Mouse (Mus musculus): ENCODE measurements around the gene Abhd2.
A peak's percentile ranks its signal among the peaks of the same experiment; 100 is the strongest.

The Abhd2 gene

DNA sequence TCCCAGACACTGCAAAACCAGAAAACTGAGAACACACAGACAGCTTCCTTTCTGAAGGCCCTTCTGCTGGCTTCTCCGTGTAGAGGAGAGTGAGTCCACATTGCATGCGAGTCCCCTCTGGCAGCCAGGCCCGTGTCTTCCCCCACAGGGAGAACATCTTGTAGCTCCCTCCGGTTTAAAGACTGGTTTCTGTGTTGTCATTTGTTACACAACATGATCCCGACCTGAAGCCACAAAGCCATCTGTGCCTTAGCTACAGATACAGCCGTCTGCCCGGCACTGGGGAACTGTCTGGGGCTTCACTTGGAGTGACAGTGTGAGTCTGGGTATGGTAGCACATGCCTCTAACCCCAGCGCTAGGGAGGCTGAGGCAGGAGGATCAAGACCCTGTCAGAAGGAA is 42.1 kb downstream of the Abhd2 start:
- ATAC-seq (ENCODE audit: insufficient number of reproducible peaks, low FRiP score, low TSS enrichment) = peak; percentile 83

DNA sequence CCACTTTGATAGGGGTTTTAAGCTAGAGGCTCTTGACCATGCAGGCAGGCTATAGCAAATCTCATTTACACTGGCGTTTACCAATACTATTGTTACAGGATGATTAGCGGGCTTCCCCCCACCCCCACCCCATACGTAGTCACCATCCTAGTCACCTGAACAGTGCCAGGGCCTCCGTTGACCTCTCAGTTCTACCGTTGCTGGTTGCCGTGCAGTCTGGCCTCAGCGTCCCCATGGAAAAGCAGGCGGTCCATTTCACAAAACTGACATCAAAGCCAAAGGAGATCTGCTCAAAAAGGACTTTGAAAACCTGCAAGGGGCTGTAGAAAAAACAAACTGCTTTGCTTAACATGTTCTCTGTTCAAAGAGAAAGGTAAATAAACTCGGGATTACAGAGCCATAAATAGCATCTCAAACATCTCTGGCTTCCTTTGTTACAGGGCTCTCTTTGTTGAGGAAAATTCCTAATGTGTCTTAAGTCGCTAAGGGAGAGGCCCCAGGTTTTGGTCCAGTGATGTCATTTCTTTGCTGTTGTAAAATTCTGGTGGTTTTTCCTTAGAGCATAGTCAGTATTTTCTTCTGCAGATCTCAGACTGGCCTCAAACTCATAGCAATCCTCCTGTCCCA is 43.2 kb downstream of the Abhd2 start:
- no peak for ATAC-seq (ENCODE audit: insufficient number of reproducible peaks, low FRiP score, low TSS enrichment)

DNA sequence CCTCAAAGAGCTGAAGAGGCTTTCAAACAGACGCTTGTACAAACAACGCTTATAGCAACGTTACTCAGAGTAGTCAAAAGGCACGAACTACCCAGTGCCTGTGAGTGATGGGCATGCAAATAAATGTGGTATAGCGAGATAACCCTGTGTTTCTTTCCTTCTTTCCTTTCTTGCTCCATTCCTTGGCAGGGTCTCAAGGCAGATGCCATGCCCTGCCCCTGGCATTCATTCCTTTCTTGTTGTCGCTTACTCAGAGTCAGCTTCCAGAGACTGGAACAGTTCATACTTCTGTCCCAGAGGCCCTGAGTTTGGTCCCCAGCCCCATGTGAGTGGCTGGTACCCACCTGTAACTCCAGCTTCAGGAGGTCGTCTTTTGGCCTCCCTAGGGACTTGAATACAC is 44.6 kb downstream of the Abhd2 start:
- ATAC-seq (ENCODE audit: insufficient number of reproducible peaks, low FRiP score, low TSS enrichment) = no peak

GRCm38 (mm10) chr7:79318110-79318801 is 45.3 kb downstream of the Abhd2 start:
- ATAC-seq (ENCODE audit: insufficient number of reproducible peaks, low FRiP score, low TSS enrichment) = no peak

GRCm38 (mm10) chr7:79323855-79324254 is 50.9 kb downstream of the Abhd2 start:
- ATAC-seq (ENCODE audit: insufficient number of reproducible peaks, low FRiP score, low TSS enrichment) = no peak

- ATAC-seq (ENCODE audit: insufficient number of reproducible peaks, low FRiP score, low TSS enrichment) = no peak
These were observed 55.8 kb downstream of the Abhd2 start for GRCm38 (mm10) chr7:79328769-79329168.

GRCm38 (mm10) chr7:79331197-79331596 is 58.2 kb downstream of the Abhd2 start:
- ATAC-seq (ENCODE audit: insufficient number of reproducible peaks, low FRiP score, low TSS enrichment) = no peak

- no peak for ATAC-seq (ENCODE audit: insufficient number of reproducible peaks, low FRiP score, low TSS enrichment)
These were observed 60.4 kb downstream of the Abhd2 start for GRCm38 (mm10) chr7:79333419-79333818.

GRCm38 (mm10) chr7:79336362-79336910 is 63.4 kb downstream of the Abhd2 start:
- no peak for ATAC-seq (ENCODE audit: insufficient number of reproducible peaks, low FRiP score, low TSS enrichment)

GRCm38 (mm10) chr7:79345902-79346301 is 72.9 kb downstream of the Abhd2 start:
- no peak for ATAC-seq (ENCODE audit: insufficient number of reproducible peaks, low FRiP score, low TSS enrichment)

DNA sequence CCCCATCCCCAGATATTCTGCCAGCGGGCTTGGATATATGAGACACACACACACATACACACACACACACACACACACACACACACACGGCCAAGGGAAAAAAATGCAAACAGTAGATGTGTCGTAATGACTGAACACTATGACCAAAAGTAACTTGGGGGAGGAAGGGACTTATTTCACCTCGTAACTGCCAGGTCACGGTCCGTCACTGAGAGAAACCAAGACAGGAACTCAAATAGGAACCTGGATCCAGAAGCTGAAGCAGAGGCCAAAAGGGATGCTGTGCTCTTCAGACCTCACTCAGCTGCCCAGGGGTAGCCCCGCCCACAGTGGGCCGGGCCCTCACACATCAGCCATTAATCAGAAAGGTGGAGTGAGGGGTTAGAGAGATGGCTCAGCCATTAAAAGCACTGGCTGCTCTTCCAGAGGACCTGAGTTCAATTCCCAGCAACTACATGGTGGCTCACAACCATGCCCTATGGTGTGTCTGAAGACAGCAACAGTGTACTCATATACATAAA is 73.6 kb downstream of the Abhd2 start:
- no peak for ATAC-seq (ENCODE audit: insufficient number of reproducible peaks, low FRiP score, low TSS enrichment)

- ATAC-seq (ENCODE audit: insufficient number of reproducible peaks, low FRiP score, low TSS enrichment) = no peak
These were observed 74.3 kb downstream of the Abhd2 start for GRCm38 (mm10) chr7:79347108-79347813.

GRCm38 (mm10) chr7:79348816-79349215 is 75.8 kb downstream of the Abhd2 start:
- ATAC-seq (ENCODE audit: insufficient number of reproducible peaks, low FRiP score, low TSS enrichment) = no peak

DNA sequence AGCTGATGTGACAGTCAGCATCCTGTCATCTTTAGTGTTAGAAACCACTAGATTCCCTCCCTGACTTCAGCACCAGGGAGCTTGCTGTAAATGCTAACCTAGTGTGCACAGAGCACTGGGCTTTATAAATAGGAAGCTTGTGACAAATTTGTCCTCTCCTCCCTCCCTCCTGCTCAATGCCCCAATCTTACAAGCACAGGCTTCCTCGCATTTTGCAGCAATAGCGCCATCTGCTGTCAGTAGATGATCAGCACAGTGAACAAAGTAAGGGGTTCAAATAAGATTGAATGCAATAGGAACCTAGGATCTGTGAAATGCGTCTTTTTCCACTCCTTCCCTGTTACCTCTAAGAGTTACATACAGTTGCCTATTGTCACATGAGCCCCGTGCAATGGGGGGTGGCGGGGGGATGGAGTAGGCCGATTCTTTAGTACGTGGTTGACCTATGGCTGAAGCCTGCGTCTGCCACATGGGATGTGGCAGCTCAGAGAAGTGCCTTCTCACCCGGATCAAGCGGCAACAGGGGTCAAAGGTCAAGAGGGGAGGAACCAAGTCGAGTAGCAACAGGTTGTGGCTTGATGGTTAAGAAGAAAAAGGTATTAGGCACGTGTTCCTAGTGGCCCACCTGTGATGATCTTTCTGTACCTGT is 76.9 kb downstream of the Abhd2 start:
- ATAC-seq (ENCODE audit: insufficient number of reproducible peaks, low FRiP score, low TSS enrichment) = no peak; the same call in 1 of the 2 replicates

- no peak for ATAC-seq (ENCODE audit: insufficient number of reproducible peaks, low FRiP score, low TSS enrichment)
These were observed 85.6 kb downstream of the Abhd2 start for GRCm38 (mm10) chr7:79358350-79359182.

DNA sequence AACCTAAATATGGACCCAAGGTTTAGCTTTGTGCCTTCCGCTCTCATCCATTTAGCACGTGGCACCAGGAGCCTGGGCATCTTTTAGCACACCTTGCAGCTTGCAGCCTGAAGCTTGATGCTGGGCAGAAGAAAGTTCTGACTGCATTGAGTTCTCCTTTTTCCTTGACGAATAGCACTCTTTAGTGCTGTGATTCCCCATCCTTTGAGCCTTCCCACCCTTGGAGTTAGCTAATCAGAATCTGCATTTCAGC is 86.1 kb downstream of the Abhd2 start:
- no peak for ATAC-seq (ENCODE audit: insufficient number of reproducible peaks, low FRiP score, low TSS enrichment)

DNA sequence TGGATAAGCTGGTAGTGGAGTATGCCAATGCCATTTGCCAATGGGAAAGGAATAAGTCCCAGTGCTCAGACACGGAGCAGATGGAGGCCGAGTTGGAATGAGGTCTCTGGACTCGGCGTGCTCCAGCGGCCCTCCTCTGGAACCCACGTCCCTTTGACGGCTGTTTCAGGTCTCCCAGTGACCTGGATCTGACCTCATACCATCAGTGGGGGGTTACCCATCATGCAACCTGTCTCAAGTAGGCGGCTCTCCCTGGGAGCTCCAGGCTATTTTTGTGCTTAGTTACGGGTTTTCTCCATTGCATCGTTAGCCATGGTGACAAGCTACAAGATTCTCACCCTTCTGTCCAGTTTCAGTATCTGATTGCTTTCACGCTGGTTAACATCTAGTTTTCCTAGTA is 87.1 kb downstream of the Abhd2 start:
- 0 out of 2 replicates have a peak, but pooled peaks have one; percentile 22 for ATAC-seq (ENCODE audit: insufficient number of reproducible peaks, low FRiP score, low TSS enrichment)

DNA sequence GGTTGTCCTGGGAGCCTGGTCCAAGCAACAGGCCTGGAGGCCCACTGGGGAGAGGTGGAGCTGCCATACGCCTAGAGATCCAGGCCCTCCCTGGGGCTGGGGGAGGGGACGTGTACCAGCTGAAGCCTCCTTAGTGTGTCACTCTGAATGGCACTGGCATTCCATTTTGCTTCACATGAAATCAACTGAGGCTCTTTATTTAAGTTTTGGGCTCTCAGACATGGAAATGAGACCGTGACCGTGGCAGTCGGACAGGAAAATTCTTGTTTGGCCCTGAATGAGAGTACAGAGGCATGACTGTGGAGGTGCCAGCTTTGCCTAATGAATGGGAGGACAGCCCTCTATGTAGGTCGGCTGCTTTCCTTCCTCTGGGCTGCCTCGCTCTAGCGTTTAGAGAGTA is 89.2 kb downstream of the Abhd2 start:
- no peak; the same call in 1 of the 2 replicates for ATAC-seq (ENCODE audit: insufficient number of reproducible peaks, low FRiP score, low TSS enrichment)

DNA sequence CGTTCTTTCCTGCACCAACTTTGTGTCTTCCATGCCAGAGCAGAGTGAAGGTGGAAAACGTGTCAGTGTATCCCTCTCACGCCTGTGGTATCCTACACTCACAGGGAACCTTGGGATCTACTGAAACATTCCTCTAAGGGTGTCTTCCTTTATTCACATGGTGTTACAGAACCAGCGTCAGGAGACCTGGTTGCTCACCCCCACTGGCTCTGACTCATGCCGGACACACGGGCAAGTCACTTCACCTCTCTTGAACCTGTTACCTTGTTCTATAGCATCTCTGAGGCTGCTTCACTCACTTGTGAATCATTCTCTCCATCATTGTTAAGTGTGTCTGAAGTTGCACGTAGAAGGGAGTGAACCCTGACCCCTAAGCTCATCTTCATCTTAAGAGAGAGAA is 89.8 kb downstream of the Abhd2 start:
- ATAC-seq (ENCODE audit: insufficient number of reproducible peaks, low FRiP score, low TSS enrichment) = no peak

Measured in cerebellum, adult (tissue).